Mouse (Mus musculus): ENCODE measurements around the gene Anxa6. TPM values are rescaled to one million over a fixed set of nuclear protein-coding genes. Genes with fewer than 3 reads are reported as not detected.
"Not testable (repeated sequence)": the region's sequence is repeated elsewhere in the genome, so short reads cannot be mapped to it uniquely, and the experiment has no call there.

Gene Anxa6
- polyA plus RNA-seq, 1 experiment, result 130 TPM

DNA sequence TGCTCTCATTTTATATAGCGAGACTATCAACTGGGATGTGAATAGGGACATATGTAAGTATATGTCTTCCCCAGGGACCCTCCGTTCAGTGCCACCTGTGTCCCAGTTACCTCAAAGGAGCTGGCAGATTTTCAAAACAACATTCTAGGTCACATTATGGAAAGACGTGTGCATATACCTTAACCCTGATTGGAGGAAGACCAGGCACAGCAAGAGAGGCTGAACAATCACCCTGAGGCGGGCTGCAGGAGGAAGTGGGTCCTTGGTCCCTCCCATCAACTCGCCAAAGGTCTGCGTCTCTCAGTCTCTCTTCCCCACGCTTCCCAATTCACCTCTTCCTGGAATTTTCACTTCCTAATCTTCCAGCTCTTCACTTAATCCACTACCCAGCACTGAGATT lies 76.3 kb downstream of the Anxa6 start:
- peak; percentile 53 for DNase-seq

GRCm38 (mm10) chr11:54955735-54956480 lies 77.3 kb downstream of the Anxa6 start:
- H3K4me1 ChIP-seq (replicated peaks; ENCODE audit: control insufficient read depth, insufficient read depth, low read length), result peaks cover 47% of the 10 kb centered on the region
- TF ChIP-seq POLR2A (IDR thresholded peaks at IDR 0.05; ENCODE audit: control insufficient read depth, extremely low read depth, insufficient read depth, low read length, poor library complexity), result peak; percentile 94
- peak; percentile 56; the same call in 1 of the 2 replicates for TF ChIP-seq CTCF (IDR thresholded peaks at IDR 0.05; ENCODE audit: borderline replicate concordance, control insufficient read depth, extremely low read depth, insufficient read depth, low read length, poor library complexity)
- H3K27ac ChIP-seq (ENCODE audit: control insufficient read depth, insufficient read depth, low read length), result peak overlapping the region; percentile 84
- DNase-seq, result peak; percentile 99
- peak overlapping the region; percentile 90 for H3K4me3 ChIP-seq (ENCODE audit: control insufficient read depth, insufficient read depth, low read length)
- no peaks in the 10 kb centered on the region for H3K27me3 ChIP-seq (ENCODE audit: control insufficient read depth, insufficient read depth, low read length)
- WGBS, result 1% methylated on average over 59 of the region's 59 CpGs
- H3K36me3 ChIP-seq (ENCODE audit: control insufficient read depth, insufficient read depth, low read length), result no peaks in the 10 kb centered on the region

More for the DNA sequence above, 76.3 kb downstream of the Anxa6 start:
- H3K4me1 ChIP-seq (replicated peaks; ENCODE audit: control insufficient read depth, insufficient read depth, low read length), result peaks cover 56% of the 10 kb centered on the region
- no peaks in the 10 kb centered on the region for H3K36me3 ChIP-seq (ENCODE audit: control insufficient read depth, insufficient read depth, low read length)
- TF ChIP-seq POLR2A (IDR thresholded peaks at IDR 0.05; ENCODE audit: control insufficient read depth, extremely low read depth, insufficient read depth, low read length, poor library complexity) (peak; percentile 43; the same call in 1 of the 2 replicates), CTCF (IDR thresholded peaks at IDR 0.05; ENCODE audit: borderline replicate concordance, control insufficient read depth, extremely low read depth, insufficient read depth, low read length, poor library complexity) (no peak)
- peak overlapping the region; percentile 84 for H3K27ac ChIP-seq (ENCODE audit: control insufficient read depth, insufficient read depth, low read length)
- H3K4me3 ChIP-seq (ENCODE audit: control insufficient read depth, insufficient read depth, low read length), result no peak overlapping the region
- no peaks in the 10 kb centered on the region for H3K27me3 ChIP-seq (ENCODE audit: control insufficient read depth, insufficient read depth, low read length)
- WGBS, result 30% methylated on average over 7 of the region's 7 CpGs

DNA sequence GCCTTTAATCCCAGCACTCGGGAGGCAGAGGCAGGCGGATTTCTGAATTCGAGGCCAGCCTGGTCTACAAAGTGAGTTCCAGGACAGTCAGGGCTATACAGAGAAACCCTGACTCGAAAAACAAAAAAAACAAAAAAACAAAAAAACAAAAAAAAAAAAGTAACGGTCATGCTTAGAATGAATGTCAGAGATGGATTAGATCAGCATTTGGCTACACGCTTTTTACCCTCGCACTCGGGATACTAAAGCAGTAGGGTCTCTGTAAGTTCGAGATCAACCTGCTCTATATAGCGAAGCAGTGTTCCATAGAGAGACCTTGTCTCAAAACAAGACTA lies 77.9 kb downstream of the Anxa6 start:
- DNase-seq; H3K27ac ChIP-seq (ENCODE audit: control insufficient read depth, insufficient read depth, low read length); H3K27me3 ChIP-seq (ENCODE audit: control insufficient read depth, insufficient read depth, low read length); H3K36me3 ChIP-seq (ENCODE audit: control insufficient read depth, insufficient read depth, low read length): not testable (repeated sequence)
- 32% methylated on average over 10 of the region's 10 CpGs for WGBS
- H3K4me3 ChIP-seq (ENCODE audit: control insufficient read depth, insufficient read depth, low read length), result peak overlapping the region; percentile 90
- H3K4me1 ChIP-seq (replicated peaks; ENCODE audit: control insufficient read depth, insufficient read depth, low read length), result peaks cover 47% of the 10 kb centered on the region

DNA sequence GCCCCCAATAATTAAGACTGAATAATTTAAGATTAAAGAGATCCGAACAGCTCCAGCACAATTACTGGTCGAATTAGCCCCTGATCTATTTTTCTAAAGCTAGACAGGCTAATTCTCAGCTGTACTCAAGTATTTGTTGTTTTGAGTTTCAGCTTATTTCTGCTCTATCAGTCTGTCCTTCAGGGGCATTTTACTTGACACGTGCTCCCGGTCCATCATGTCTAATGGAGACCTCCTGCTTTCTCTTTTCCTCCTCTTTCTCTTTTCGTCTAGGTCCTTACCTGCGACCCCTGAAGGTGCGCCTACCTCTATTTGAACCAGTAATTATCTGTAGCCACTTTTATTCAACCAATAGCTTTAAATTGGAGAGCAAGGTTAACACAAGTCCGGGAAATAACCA lies 78.5 kb downstream of the Anxa6 start:
- no peak overlapping the region for H3K27ac ChIP-seq (ENCODE audit: control insufficient read depth, insufficient read depth, low read length)

GRCm38 (mm10) chr11:54953993-54954446 lies 79.2 kb downstream of the Anxa6 start:
- TF ChIP-seq POLR2A (IDR thresholded peaks at IDR 0.05; ENCODE audit: control insufficient read depth, extremely low read depth, insufficient read depth, low read length, poor library complexity) (no peak), CTCF (IDR thresholded peaks at IDR 0.05; ENCODE audit: borderline replicate concordance, control insufficient read depth, extremely low read depth, insufficient read depth, low read length, poor library complexity) (no peak)
- H3K27ac ChIP-seq (ENCODE audit: control insufficient read depth, insufficient read depth, low read length), result no peak overlapping the region
- H3K27me3 ChIP-seq (ENCODE audit: control insufficient read depth, insufficient read depth, low read length), result no peaks in the 10 kb centered on the region
- no peak for DNase-seq
- H3K4me1 ChIP-seq (replicated peaks; ENCODE audit: control insufficient read depth, insufficient read depth, low read length), result peaks cover 36% of the 10 kb centered on the region
- WGBS, result 83% methylated on average over 9 of the region's 9 CpGs
- H3K36me3 ChIP-seq (ENCODE audit: control insufficient read depth, insufficient read depth, low read length), result no peaks in the 10 kb centered on the region
- H3K4me3 ChIP-seq (ENCODE audit: control insufficient read depth, insufficient read depth, low read length), result no peak overlapping the region

More for the DNA sequence above, 78.5 kb downstream of the Anxa6 start:
- DNase-seq, result no peak
- Histone ChIP-seq H3K36me3 (ENCODE audit: control insufficient read depth, insufficient read depth, low read length) (no peaks in the 10 kb centered on the region), H3K27me3 (ENCODE audit: control insufficient read depth, insufficient read depth, low read length) (no peaks in the 10 kb centered on the region), H3K4me3 (ENCODE audit: control insufficient read depth, insufficient read depth, low read length) (no peak overlapping the region), H3K4me1 (replicated peaks; ENCODE audit: control insufficient read depth, insufficient read depth, low read length) (peaks cover 42% of the 10 kb centered on the region)
- no peak for TF ChIP-seq POLR2A (IDR thresholded peaks at IDR 0.05; ENCODE audit: control insufficient read depth, extremely low read depth, insufficient read depth, low read length, poor library complexity)
- no peak for TF ChIP-seq CTCF (IDR thresholded peaks at IDR 0.05; ENCODE audit: borderline replicate concordance, control insufficient read depth, extremely low read depth, insufficient read depth, low read length, poor library complexity)
- WGBS, result 94% methylated on average over 8 of the region's 8 CpGs

- H3K4me1 ChIP-seq (replicated peaks; ENCODE audit: control insufficient read depth, insufficient read depth, low read length), result peaks cover 23% of the 10 kb centered on the region
- H3K27me3 ChIP-seq (ENCODE audit: control insufficient read depth, insufficient read depth, low read length), result no peaks in the 10 kb centered on the region
- 82% methylated on average over 6 of the region's 6 CpGs for WGBS
- DNase-seq, result no peak
- no peak overlapping the region for H3K27ac ChIP-seq (ENCODE audit: control insufficient read depth, insufficient read depth, low read length)
- no peaks in the 10 kb centered on the region for H3K36me3 ChIP-seq (ENCODE audit: control insufficient read depth, insufficient read depth, low read length)
- H3K4me3 ChIP-seq (ENCODE audit: control insufficient read depth, insufficient read depth, low read length), result no peak overlapping the region
- no peak for TF ChIP-seq POLR2A (IDR thresholded peaks at IDR 0.05; ENCODE audit: control insufficient read depth, extremely low read depth, insufficient read depth, low read length, poor library complexity)
- TF ChIP-seq CTCF (IDR thresholded peaks at IDR 0.05; ENCODE audit: borderline replicate concordance, control insufficient read depth, extremely low read depth, insufficient read depth, low read length, poor library complexity), result no peak
These were observed 80.6 kb downstream of the Anxa6 start for GRCm38 (mm10) chr11:54952651-54953050.

DNA sequence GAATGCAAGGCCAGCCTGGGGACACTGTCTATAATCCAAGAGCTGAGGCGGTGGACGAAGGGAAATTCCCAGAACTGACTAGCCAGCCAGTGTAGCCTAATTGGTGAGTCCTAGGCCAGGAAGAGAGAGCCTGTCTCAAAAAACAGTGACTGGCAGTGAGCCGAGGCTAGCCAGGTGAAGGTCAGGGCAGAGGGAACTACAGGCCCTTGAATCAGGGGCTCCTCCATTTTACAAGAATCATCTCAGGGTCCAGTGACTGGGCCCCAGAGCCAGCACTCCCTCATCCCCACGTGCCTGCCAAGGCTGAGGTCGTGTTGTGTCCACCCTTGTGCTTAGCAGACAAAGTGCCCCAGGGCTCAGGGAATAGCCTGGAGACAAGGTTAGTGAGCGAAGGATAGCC lies 82.6 kb downstream of the Anxa6 start:
- H3K4me3 ChIP-seq (ENCODE audit: control insufficient read depth, insufficient read depth, low read length), result no peak overlapping the region
- no peak overlapping the region for H3K27ac ChIP-seq (ENCODE audit: control insufficient read depth, insufficient read depth, low read length)
- H3K27me3 ChIP-seq (ENCODE audit: control insufficient read depth, insufficient read depth, low read length), result no peaks in the 10 kb centered on the region
- TF ChIP-seq POLR2A (IDR thresholded peaks at IDR 0.05; ENCODE audit: control insufficient read depth, extremely low read depth, insufficient read depth, low read length, poor library complexity), result no peak
- TF ChIP-seq CTCF (IDR thresholded peaks at IDR 0.05; ENCODE audit: borderline replicate concordance, control insufficient read depth, extremely low read depth, insufficient read depth, low read length, poor library complexity), result no peak
- no peak for DNase-seq
- H3K4me1 ChIP-seq (replicated peaks; ENCODE audit: control insufficient read depth, insufficient read depth, low read length), result peaks cover 14% of the 10 kb centered on the region
- WGBS, result 94% methylated on average over 6 of the region's 6 CpGs
- H3K36me3 ChIP-seq (ENCODE audit: control insufficient read depth, insufficient read depth, low read length), result no peaks in the 10 kb centered on the region
